Mouse (Mus musculus) gastrocnemius, adult 2 months (tissue): ENCODE results near the gene Gcnt2. TPM values are rescaled to one million over a fixed set of nuclear protein-coding genes. Genes with fewer than 3 reads are reported as not detected.
"Not testable (repeated sequence)": the region's sequence is repeated elsewhere in the genome, so short reads cannot be mapped to it uniquely, and the experiment has no call there.

ENCODE experiments used
- DNase-seq: peaks from one replicate; pipeline ENCODE4 v3.0.0; 2022
- H3K27ac ChIP-seq: fragments of 200-600 bp; 2 replicates; pipeline ENCODE4 v1.8.1; 2022; ENCODE audit warnings: mild to moderate bottlenecking
- H3K4me3 ChIP-seq: fragments of 200-600 bp; 2 replicates; pipeline ENCODE4 v1.8.1; 2022; ENCODE audit warnings: mild to moderate bottlenecking, moderate library complexity
- CTCF ChIP-seq: fragments of 200-600 bp; IDR thresholded peaks from 2 replicates; pipeline ENCODE4 v1.8.1; 2022; ENCODE audit warnings: antibody characterized with exemption, mild to moderate bottlenecking, moderate library complexity
- intact Hi-C: fragments of 180-260 bp; cut with DNase I; formaldehyde crosslinking; loops from one replicate; pipeline ENCODE4 v1.15.1; 2025
- total RNA-seq, 2 experiments: library from RNA; stranded (reverse); gene quantifications; 2 replicates each; pipeline ENCODE4 v1.2.3; 2021

Gcnt2 gene
- total RNA-seq, 2 experiments from 2014 or later: 8.7 to 8.9 TPM

DNA sequence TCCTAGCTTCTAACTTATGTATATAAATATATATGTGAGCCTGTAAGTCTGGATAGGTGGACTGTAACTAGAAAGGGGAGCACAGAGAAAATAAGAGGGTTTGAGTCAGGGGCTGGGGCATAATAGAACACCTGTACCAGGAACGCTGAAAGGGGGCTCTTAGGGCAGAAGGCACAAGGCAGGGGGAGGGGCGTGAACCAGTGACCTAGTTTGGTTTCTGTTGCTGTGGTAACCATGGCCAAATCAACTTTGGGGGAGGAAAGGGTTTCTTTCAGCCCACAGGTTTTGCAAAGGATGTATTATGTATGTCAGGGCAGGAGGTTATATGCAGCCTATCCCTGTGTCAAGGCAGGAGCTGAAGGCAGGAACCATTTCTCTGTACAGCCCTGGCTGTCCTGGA is 112.3 kb downstream of the Gcnt2 start:
- Histone ChIP-seq H3K4me3 (no peak overlapping the region), H3K27ac (no peak overlapping the region)
- DNase-seq: no peak
- intact Hi-C loops: no loop called here
- no peak for TF ChIP-seq CTCF

DNA sequence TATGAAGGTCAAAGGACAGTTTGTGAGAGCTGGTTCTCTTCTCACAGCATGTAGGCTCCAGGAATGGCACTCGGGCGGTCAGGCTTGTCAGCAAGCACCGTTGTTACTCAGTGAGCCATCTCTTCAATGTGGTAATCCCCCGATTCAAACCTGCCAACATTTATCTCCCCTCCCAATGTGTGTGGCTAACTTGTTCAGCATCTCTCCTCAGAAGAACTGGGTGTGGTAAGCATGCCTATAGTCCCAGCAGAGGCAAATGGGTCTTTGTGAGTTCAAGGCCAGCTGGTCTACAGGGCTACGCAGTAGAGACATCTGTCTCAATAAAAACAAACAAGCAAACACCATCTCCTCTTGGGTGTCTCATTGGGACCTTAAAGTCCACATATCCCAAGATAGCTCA is 113.4 kb downstream of the Gcnt2 start:
- Histone ChIP-seq H3K27ac (no peak overlapping the region), H3K4me3 (no peak overlapping the region)
- no peak for DNase-seq
- intact Hi-C loops: no loop called here
- TF ChIP-seq CTCF: no peak

GRCm38 (mm10) chr13:40977609-40978008 is 118.1 kb downstream of the Gcnt2 start:
- DNase-seq: peak; percentile 69
- peak; percentile 89 for TF ChIP-seq CTCF
- no peak overlapping the region for H3K27ac ChIP-seq
- intact Hi-C loops: loop anchor here (1.0 to 2.0 kb wide), 2 partner anchors 61 to 134 kb away; no protein-coding TSS in a partner anchor
- H3K4me3 ChIP-seq: no peak overlapping the region

DNA sequence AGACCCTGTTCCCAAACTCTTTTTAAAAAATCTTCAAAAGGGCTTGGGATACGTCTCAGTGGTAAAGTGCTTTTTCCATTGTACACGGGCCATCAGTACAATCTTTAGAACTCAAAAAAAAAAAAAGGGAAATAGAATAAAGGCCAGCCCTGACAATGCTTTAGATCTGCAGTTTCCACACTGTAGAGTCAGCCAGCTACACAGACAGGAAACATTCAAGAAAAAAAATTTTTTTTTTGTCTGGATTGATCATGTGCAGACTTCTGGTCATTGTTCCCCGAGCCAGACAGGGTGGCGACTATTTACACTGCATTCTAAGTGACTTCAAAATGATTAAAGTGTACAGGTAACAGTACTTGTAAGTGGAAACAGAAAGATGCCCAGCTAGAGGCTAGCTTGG is 119.1 kb downstream of the Gcnt2 start:
- intact Hi-C loops: no loop called here
- no peak for TF ChIP-seq CTCF
- no peak for DNase-seq
- Histone ChIP-seq H3K27ac (peak overlapping the region; percentile 78), H3K4me3 (no peak overlapping the region; the same call in 1 of the 2 replicates)

GRCm38 (mm10) chr13:40979321-40979720 is 119.8 kb downstream of the Gcnt2 start:
- peak; percentile 36; the same call in 1 of the 2 replicates for TF ChIP-seq CTCF
- intact Hi-C loops: no loop called here
- H3K27ac ChIP-seq: peak overlapping the region; percentile 78
- no peak overlapping the region; the same call in 1 of the 2 replicates for H3K4me3 ChIP-seq
- DNase-seq: no peak

DNA sequence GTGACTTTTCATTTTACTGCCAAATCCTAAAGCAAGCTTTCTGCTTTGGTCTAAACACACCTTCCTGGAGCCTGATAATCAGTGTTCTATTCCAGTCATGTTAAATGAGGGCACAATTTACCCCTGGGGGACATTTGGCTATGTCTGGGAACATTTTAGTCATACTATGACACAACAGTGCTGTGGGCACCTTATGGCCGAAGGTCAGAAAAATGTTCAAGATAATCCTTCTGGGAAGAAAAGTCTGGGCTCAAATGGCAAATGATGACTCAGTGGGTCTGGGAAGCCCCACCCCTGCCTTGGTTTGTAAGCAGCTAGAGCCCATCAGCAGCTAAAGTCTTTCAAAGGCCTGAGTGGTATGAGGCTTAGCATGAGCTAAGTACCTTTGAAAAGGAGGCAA is 123.2 kb downstream of the Gcnt2 start:
- DNase-seq: no peak
- Histone ChIP-seq H3K27ac (no peak overlapping the region), H3K4me3 (no peak overlapping the region)
- TF ChIP-seq CTCF: no peak
- intact Hi-C loops: no loop called here

DNA sequence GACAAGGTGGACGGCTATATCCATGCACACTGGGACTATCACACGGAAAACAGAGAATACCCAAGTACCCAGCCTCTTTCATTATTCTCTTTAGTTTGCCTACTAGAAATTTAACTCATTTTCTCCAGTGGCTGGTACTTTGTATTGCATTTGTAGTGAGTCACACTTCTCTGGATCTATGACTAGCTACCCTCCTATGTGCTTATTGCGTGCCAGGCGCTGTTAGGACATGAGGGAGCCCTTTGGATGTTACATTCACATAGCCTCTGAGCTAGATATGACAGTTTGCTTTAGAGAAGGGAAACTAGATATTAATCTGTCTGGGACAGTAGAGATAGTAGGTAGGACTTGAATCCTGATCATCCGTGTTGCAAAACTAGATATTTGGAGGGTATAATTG is 126.5 kb downstream of the Gcnt2 start:
- no peak overlapping the region for H3K4me3 ChIP-seq
- intact Hi-C loops: no loop called here
- no peak for TF ChIP-seq CTCF
- no peak for DNase-seq
- H3K27ac ChIP-seq: no peak overlapping the region

GRCm38 (mm10) chr13:40987608-40988303 is 128.2 kb downstream of the Gcnt2 start:
- DNase-seq, intact Hi-C loops, H3K27ac ChIP-seq, H3K4me3 ChIP-seq: not testable (repeated sequence)

GRCm38 (mm10) chr13:40988418-40988817 is 128.9 kb downstream of the Gcnt2 start:
- intact Hi-C loops: no loop called here
- no peak for TF ChIP-seq CTCF
- no peak overlapping the region for H3K4me3 ChIP-seq
- H3K27ac ChIP-seq: no peak overlapping the region
- DNase-seq: no peak

GRCm38 (mm10) chr13:40994487-40995263 is 135.1 kb downstream of the Gcnt2 start:
- Histone ChIP-seq H3K27ac (no peak overlapping the region), H3K4me3 (no peak overlapping the region)
- no peak for TF ChIP-seq CTCF
- intact Hi-C loops: no loop called here
- DNase-seq: no peak

- intact Hi-C loops, H3K4me3 ChIP-seq, H3K27ac ChIP-seq, DNase-seq: not testable (repeated sequence)
Measured at GRCm38 (mm10) chr13:40998537-40998936, 139.0 kb downstream of the Gcnt2 start.

DNA sequence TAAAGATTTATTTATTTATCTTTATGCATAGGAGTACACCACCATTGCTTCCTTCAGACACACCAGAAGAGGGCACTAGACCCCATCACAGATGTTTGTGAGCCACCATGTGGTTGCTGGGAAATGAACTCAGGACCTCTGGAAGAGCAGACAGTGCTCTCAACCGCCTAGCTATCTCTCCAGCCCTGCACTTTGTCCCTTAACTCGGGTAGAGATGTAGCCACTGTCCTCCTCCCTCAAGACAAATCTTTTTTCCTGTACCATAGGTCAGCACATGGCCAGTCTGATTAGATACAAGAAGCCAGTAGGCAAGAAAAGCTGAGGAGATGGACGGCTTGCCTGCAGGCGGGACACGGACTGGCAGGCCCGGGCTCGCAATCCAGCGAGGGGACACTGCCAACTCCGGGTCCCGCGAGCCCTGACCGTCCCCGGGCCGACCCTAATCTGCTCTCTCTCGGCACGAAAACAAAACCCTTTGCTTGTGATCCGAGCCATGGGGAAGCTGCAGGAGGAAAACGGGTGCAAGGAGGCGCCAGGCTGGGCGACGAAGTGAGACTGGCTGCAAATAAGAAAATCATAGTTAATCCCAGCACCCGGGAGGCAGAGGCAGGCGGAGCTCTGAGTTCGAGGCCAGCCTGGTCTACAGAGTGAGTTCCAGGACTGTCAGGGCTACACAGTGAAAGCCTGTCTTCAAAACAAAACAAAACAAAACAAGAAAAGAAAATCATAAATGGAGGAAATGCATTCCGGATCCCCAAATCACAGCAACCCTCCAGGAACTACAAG is 140.8 kb downstream of the Gcnt2 start:
- Histone ChIP-seq H3K4me3 (peak overlapping the region; percentile 81), H3K27ac (peak overlapping the region; percentile 98)
- peak; percentile 43 for TF ChIP-seq CTCF
- intact Hi-C loops: no loop called here
- peak; percentile 51 for DNase-seq
